Mouse (Mus musculus): ENCODE data around the gene Fam57a.

The Fam57a gene

GRCm38 (mm10) chr11:76179495-76180145, at the start of gene Fam57a, which contains the start of gene Vps53:
Fam57a (plus strand) TSS chr11:76179671.
Vps53 (minus strand) TSS chr11:76179647.
- DNase-seq (ENCODE audit: low spot score), result peak; percentile 77

- DNase-seq (ENCODE audit: low spot score), result no peak
Observed at GRCm38 (mm10) chr11:76130859-76131258, 48.6 kb upstream of the Fam57a start.

GRCm38 (mm10) chr11:76135641-76136437, 43.6 kb upstream of the Fam57a start:
- no peak for DNase-seq (ENCODE audit: low spot score)

- no peak for DNase-seq (ENCODE audit: low spot score)
Observed at GRCm38 (mm10) chr11:76137996-76138395, 41.5 kb upstream of the Fam57a start.

GRCm38 (mm10) chr11:76144386-76144785, 35.1 kb upstream of the Fam57a start:
- no peak for DNase-seq (ENCODE audit: low spot score)

GRCm38 (mm10) chr11:76145169-76145568, 34.3 kb upstream of the Fam57a start:
- no peak for DNase-seq (ENCODE audit: low spot score)

GRCm38 (mm10) chr11:76146187-76147010, 33.1 kb upstream of the Fam57a start:
- DNase-seq (ENCODE audit: low spot score), result no peak

- peak; percentile 28 for DNase-seq (ENCODE audit: low spot score)
Observed at GRCm38 (mm10) chr11:76148055-76149008, 31.1 kb upstream of the Fam57a start.

GRCm38 (mm10) chr11:76150980-76151379, 28.5 kb upstream of the Fam57a start:
- DNase-seq (ENCODE audit: low spot score), result no peak

GRCm38 (mm10) chr11:76153236-76153951, 26.1 kb upstream of the Fam57a start:
- DNase-seq (ENCODE audit: low spot score), result no peak

GRCm38 (mm10) chr11:76154200-76154599, 25.3 kb upstream of the Fam57a start:
- DNase-seq (ENCODE audit: low spot score), result no peak

- DNase-seq (ENCODE audit: low spot score), result no peak
Observed at GRCm38 (mm10) chr11:76154861-76155260, 24.6 kb upstream of the Fam57a start.

GRCm38 (mm10) chr11:76158375-76158774, 21.1 kb upstream of the Fam57a start:
- no peak for DNase-seq (ENCODE audit: low spot score)

- DNase-seq (ENCODE audit: low spot score), result no peak
Observed at GRCm38 (mm10) chr11:76160251-76160650, 19.2 kb upstream of the Fam57a start.

- DNase-seq (ENCODE audit: low spot score), result no peak
Observed at GRCm38 (mm10) chr11:76166657-76167056, 12.8 kb upstream of the Fam57a start.

GRCm38 (mm10) chr11:76167079-76167765, 12.2 kb upstream of the Fam57a start:
- DNase-seq (ENCODE audit: low spot score), result no peak

- no peak for DNase-seq (ENCODE audit: low spot score)
Observed at GRCm38 (mm10) chr11:76168976-76169375, 10.5 kb upstream of the Fam57a start.

- no peak for DNase-seq (ENCODE audit: low spot score)
Observed at GRCm38 (mm10) chr11:76170207-76170606, 9.3 kb upstream of the Fam57a start.

- DNase-seq (ENCODE audit: low spot score), result no peak
Observed at GRCm38 (mm10) chr11:76178726-76179494, 561 bp upstream of the Fam57a start.

Measured in left cerebral cortex, adult 11 months (tissue).